Mouse (Mus musculus) G1E (cell line): ENCODE measurements around the gene Cfap43. TPM values are rescaled to one million over a fixed set of nuclear protein-coding genes. Genes with fewer than 3 reads are reported as not detected.

Experiments used
- ATAC-seq: 2 replicates; pipeline ENCODE4 v1.8.0; 2016; ENCODE audit warnings: mild to moderate bottlenecking; ENCODE audit not compliant: insufficient number of reproducible peaks, poor library complexity, low FRiP score, severe bottlenecking; ENCODE audit errors: extremely low read depth
- DNase-seq: peaks from one replicate; pipeline ENCODE4 v3.0.0; 2012; ENCODE audit warnings: low spot score
- H3K27me3 ChIP-seq: 2 replicates; pipeline ENCODE4 v1.6.1; 2012; ENCODE audit warnings: mild to moderate bottlenecking, low read length, inconsistent platforms; ENCODE audit not compliant: insufficient read depth
- H3K36me3 ChIP-seq: replicated peaks from 2 replicates; pipeline ENCODE3; 2012; ENCODE audit warnings: mild to moderate bottlenecking, inconsistent platforms
- H3K4me1 ChIP-seq: 2 replicates; pipeline ENCODE4 v1.6.1; 2012; ENCODE audit warnings: low read depth, low read length, inconsistent platforms, mixed read lengths; ENCODE audit not compliant: insufficient read depth
- H3K4me3 ChIP-seq: 2 replicates; pipeline ENCODE4 v1.5.1; 2012; ENCODE audit warnings: low read depth, mild to moderate bottlenecking, inconsistent platforms, low read length, moderate library complexity, mixed read lengths
- H3K9me3 ChIP-seq: replicated peaks from 2 replicates; pipeline ENCODE4 v1.6.1; 2012; ENCODE audit warnings: inconsistent platforms
- CTCF ChIP-seq: IDR thresholded peaks from 2 replicates; pipeline ENCODE4 v1.5.1; 2012; ENCODE audit warnings: low read depth, low read length, inconsistent platforms, mixed read lengths
- GATA1 ChIP-seq: IDR thresholded peaks from 2 replicates; pipeline ENCODE4 v1.6.1; 2012; ENCODE audit warnings: borderline replicate concordance, low read length, inconsistent platforms, mixed read lengths
- GATA2 ChIP-seq: IDR thresholded peaks from 2 replicates; pipeline ENCODE4 v1.6.1; 2012; ENCODE audit warnings: low read depth, low read length, inconsistent platforms, borderline replicate concordance
- POLR2AphosphoS5 ChIP-seq: IDR thresholded peaks from 2 replicates; pipeline ENCODE4 v1.6.1; 2012; ENCODE audit warnings: low read depth, low read length, inconsistent platforms; ENCODE audit not compliant: insufficient replicate concordance
- TAL1 ChIP-seq: conservative IDR thresholded peaks from 2 replicates; pipeline ENCODE4 v1.6.1; 2012; ENCODE audit warnings: low read depth, low read length, inconsistent platforms, mixed read lengths
- polyA plus RNA-seq: library from polyadenylated mRNA; stranded (reverse); fragments of >175 nt; gene quantifications from 2 replicates; pipeline ENCODE4 v1.2.3, GENCODE M21; 2012
- total RNA-seq, 2 experiments: library from RNA; stranded (forward) in 1 of 2; stranded (reverse) in 1 of 2; fragments of 200-1000 nt in 1 of 2; fragments of >200 nt in 1 of 2; fragmentation: Nextera tagmentation in 1 of 2; gene quantifications; 2 replicates each; pipeline ENCODE4 v1.2.3; 2014 to 2017

The Cfap43 gene
- total and polyA plus RNA-seq, 3 experiments, result 0.05 TPM; not detected in 2

GRCm38 (mm10) chr19:47884296-47885085, 34.6 kb downstream of the Cfap43 start:
- TF ChIP-seq GATA2, result no peak
- TF ChIP-seq POLR2AphosphoS5, result no peak
- no peak for TF ChIP-seq TAL1
- TF ChIP-seq CTCF, result no peak
- TF ChIP-seq GATA1, result no peak
- DNase-seq (no peak), ATAC-seq (no peak)
- Histone ChIP-seq H3K27me3 (0 out of 2 replicates have a peak, but pooled peaks cover 3% of the 10 kb centered on the region), H3K4me1 (no peaks in the 10 kb centered on the region), H3K9me3 (peaks cover 34% of the 10 kb centered on the region), H3K36me3 (no peaks in the 10 kb centered on the region), H3K4me3 (no peak overlapping the region)

- ATAC-seq, result no peak
- peaks cover 28% of the 10 kb centered on the region for H3K9me3 ChIP-seq
- no peaks in the 10 kb centered on the region for H3K4me1 ChIP-seq
- H3K4me3 ChIP-seq, result no peak overlapping the region
- DNase-seq, result no peak
- TF ChIP-seq GATA2, result no peak
- no peak for TF ChIP-seq TAL1
- no peak for TF ChIP-seq GATA1
- H3K27me3 ChIP-seq, result 0 out of 2 replicates have a peak, but pooled peaks cover 3% of the 10 kb centered on the region
- H3K36me3 ChIP-seq, result no peaks in the 10 kb centered on the region
Measured at GRCm38 (mm10) chr19:47882882-47883254, 36.2 kb downstream of the Cfap43 start.

GRCm38 (mm10) chr19:47882151-47882881, 36.8 kb downstream of the Cfap43 start:
- ATAC-seq, result peak; percentile 60; the same call in 1 of the 2 replicates
- peak; percentile 36 for DNase-seq
- peak; percentile 87 for TF ChIP-seq CTCF
- no peak for TF ChIP-seq GATA1
- no peak for TF ChIP-seq TAL1
- no peak for TF ChIP-seq POLR2AphosphoS5
- Histone ChIP-seq H3K36me3 (no peaks in the 10 kb centered on the region), H3K4me1 (no peaks in the 10 kb centered on the region), H3K9me3 (peaks cover 25% of the 10 kb centered on the region), H3K4me3 (no peak overlapping the region), H3K27me3 (0 out of 2 replicates have a peak, but pooled peaks cover 3% of the 10 kb centered on the region)

GRCm38 (mm10) chr19:47881538-47881937, 37.5 kb downstream of the Cfap43 start:
- Histone ChIP-seq H3K36me3 (no peaks in the 10 kb centered on the region), H3K27me3 (0 out of 2 replicates have a peak, but pooled peaks cover 3% of the 10 kb centered on the region), H3K9me3 (peaks cover 19% of the 10 kb centered on the region; the same call in 1 of the 2 replicates), H3K4me3 (no peak overlapping the region), H3K4me1 (no peaks in the 10 kb centered on the region)
- no peak for DNase-seq
- no peak for TF ChIP-seq GATA2
- no peak for TF ChIP-seq POLR2AphosphoS5
- no peak for TF ChIP-seq CTCF
- no peak for TF ChIP-seq TAL1
- TF ChIP-seq GATA1, result no peak
- no peak for ATAC-seq

GRCm38 (mm10) chr19:47876252-47876651, 42.8 kb downstream of the Cfap43 start:
- TF ChIP-seq TAL1 (no peak), POLR2AphosphoS5 (no peak), GATA2 (no peak), CTCF (no peak), GATA1 (no peak)
- H3K27me3 ChIP-seq, result 0 out of 2 replicates have a peak, but pooled peaks cover 5% of the 10 kb centered on the region
- ATAC-seq (no peak), DNase-seq (no peak)
- H3K9me3 ChIP-seq, result peaks cover 14% of the 10 kb centered on the region
- H3K4me3 ChIP-seq, result no peak overlapping the region
- no peaks in the 10 kb centered on the region for H3K4me1 ChIP-seq
- no peaks in the 10 kb centered on the region for H3K36me3 ChIP-seq

GRCm38 (mm10) chr19:47871515-47871914, 47.6 kb downstream of the Cfap43 start:
- 0 out of 2 replicates have a peak, but pooled peaks cover 9% of the 10 kb centered on the region for H3K27me3 ChIP-seq
- TF ChIP-seq GATA1 (no peak), POLR2AphosphoS5 (no peak), GATA2 (no peak), TAL1 (no peak), CTCF (no peak)
- DNase-seq (no peak), ATAC-seq (no peak)
- no peaks in the 10 kb centered on the region for H3K4me1 ChIP-seq
- H3K4me3 ChIP-seq, result no peak overlapping the region
- H3K9me3 ChIP-seq, result peaks cover 10% of the 10 kb centered on the region
- no peaks in the 10 kb centered on the region for H3K36me3 ChIP-seq
